Mouse (Mus musculus): ENCODE data around the gene Rpl36a. TPM values are rescaled to one million over a fixed set of nuclear protein-coding genes. Genes with fewer than 3 reads are reported as not detected.

Gene Rpl36a
- polyA plus RNA-seq, 1 experiment, result 1,244 TPM

- no peak overlapping the region for H3K4me3 ChIP-seq (ENCODE audit: low read depth, low read length)
- H3K4me1 ChIP-seq (ENCODE audit: control insufficient read depth, insufficient read depth, low read length), result no peaks in the 10 kb centered on the region
- peak overlapping the region; percentile 67; the same call in 1 of the 2 replicates for H3K27ac ChIP-seq (ENCODE audit: insufficient read depth, low read length)
- no peak for TF ChIP-seq POLR2A (IDR thresholded peaks at IDR 0.05; ENCODE audit: insufficient read depth, low read length)
- TF ChIP-seq CTCF (IDR thresholded peaks at IDR 0.05; ENCODE audit: low read depth, low read length), result no peak
- TF ChIP-seq EP300 (IDR thresholded peaks at IDR 0.05; ENCODE audit: insufficient read depth, low read depth, low read length), result no peak
- peaks cover 38% of the 10 kb centered on the region for H3K36me3 ChIP-seq (ENCODE audit: control insufficient read depth, insufficient read depth, low read length, poor library complexity, severe bottlenecking)
- peak overlapping the region; percentile 59; the same call in 1 of the 2 replicates for H3K9ac ChIP-seq (ENCODE audit: low read depth, poor library complexity, severe bottlenecking)
- no peaks in the 10 kb centered on the region for H3K27me3 ChIP-seq (ENCODE audit: control insufficient read depth, insufficient read depth, low read length, poor library complexity, severe bottlenecking)
- no peaks in the 10 kb centered on the region for H3K9me3 ChIP-seq (replicated peaks; ENCODE audit: control insufficient read depth, insufficient read depth, low read length, poor library complexity, severe bottlenecking)
Observed at GRCm38 (mm10) chrX:134588261-134588660, 2.8 kb downstream of the Rpl36a start.

GRCm38 (mm10) chrX:134588997-134589396, 3.5 kb downstream of the Rpl36a start:
- no peaks in the 10 kb centered on the region for H3K9me3 ChIP-seq (replicated peaks; ENCODE audit: control insufficient read depth, insufficient read depth, low read length, poor library complexity, severe bottlenecking)
- TF ChIP-seq EP300 (IDR thresholded peaks at IDR 0.05; ENCODE audit: insufficient read depth, low read depth, low read length), result no peak
- no peak for TF ChIP-seq POLR2A (IDR thresholded peaks at IDR 0.05; ENCODE audit: insufficient read depth, low read length)
- no peak for TF ChIP-seq CTCF (IDR thresholded peaks at IDR 0.05; ENCODE audit: low read depth, low read length)
- peaks cover 38% of the 10 kb centered on the region for H3K36me3 ChIP-seq (ENCODE audit: control insufficient read depth, insufficient read depth, low read length, poor library complexity, severe bottlenecking)
- H3K4me1 ChIP-seq (ENCODE audit: control insufficient read depth, insufficient read depth, low read length), result no peaks in the 10 kb centered on the region
- H3K4me3 ChIP-seq (ENCODE audit: low read depth, low read length), result no peak overlapping the region
- H3K27me3 ChIP-seq (ENCODE audit: control insufficient read depth, insufficient read depth, low read length, poor library complexity, severe bottlenecking), result no peaks in the 10 kb centered on the region
- H3K27ac ChIP-seq (ENCODE audit: insufficient read depth, low read length), result peak overlapping the region; percentile 67
- no peak overlapping the region for H3K9ac ChIP-seq (ENCODE audit: low read depth, poor library complexity, severe bottlenecking)

- Histone ChIP-seq H3K9me3 (replicated peaks; ENCODE audit: control insufficient read depth, insufficient read depth, low read length, poor library complexity, severe bottlenecking) (no peaks in the 10 kb centered on the region), H3K27ac (ENCODE audit: insufficient read depth, low read length) (no peak overlapping the region), H3K4me1 (ENCODE audit: control insufficient read depth, insufficient read depth, low read length) (no peaks in the 10 kb centered on the region), H3K27me3 (ENCODE audit: control insufficient read depth, insufficient read depth, low read length, poor library complexity, severe bottlenecking) (no peaks in the 10 kb centered on the region), H3K4me3 (ENCODE audit: low read depth, low read length) (no peak overlapping the region), H3K9ac (ENCODE audit: low read depth, poor library complexity, severe bottlenecking) (no peak overlapping the region), H3K36me3 (ENCODE audit: control insufficient read depth, insufficient read depth, low read length, poor library complexity, severe bottlenecking) (peaks cover 38% of the 10 kb centered on the region)
- TF ChIP-seq CTCF (IDR thresholded peaks at IDR 0.05; ENCODE audit: low read depth, low read length) (no peak), EP300 (IDR thresholded peaks at IDR 0.05; ENCODE audit: insufficient read depth, low read depth, low read length) (no peak), POLR2A (IDR thresholded peaks at IDR 0.05; ENCODE audit: insufficient read depth, low read length) (no peak)
Observed at GRCm38 (mm10) chrX:134589836-134590235, 4.4 kb downstream of the Rpl36a start.

- H3K27me3 ChIP-seq (ENCODE audit: control insufficient read depth, insufficient read depth, low read length, poor library complexity, severe bottlenecking), result no peaks in the 10 kb centered on the region
- H3K36me3 ChIP-seq (ENCODE audit: control insufficient read depth, insufficient read depth, low read length, poor library complexity, severe bottlenecking), result no peaks in the 10 kb centered on the region; the same call in 1 of the 2 replicates
- H3K27ac ChIP-seq (ENCODE audit: insufficient read depth, low read length), result peak overlapping the region; percentile 33; the same call in 1 of the 2 replicates
- TF ChIP-seq POLR2A (IDR thresholded peaks at IDR 0.05; ENCODE audit: insufficient read depth, low read length), result no peak
- TF ChIP-seq EP300 (IDR thresholded peaks at IDR 0.05; ENCODE audit: insufficient read depth, low read depth, low read length), result no peak
- TF ChIP-seq CTCF (IDR thresholded peaks at IDR 0.05; ENCODE audit: low read depth, low read length), result no peak
- peak overlapping the region; percentile 76 for H3K9ac ChIP-seq (ENCODE audit: low read depth, poor library complexity, severe bottlenecking)
- no peaks in the 10 kb centered on the region for H3K9me3 ChIP-seq (replicated peaks; ENCODE audit: control insufficient read depth, insufficient read depth, low read length, poor library complexity, severe bottlenecking)
- peak overlapping the region; percentile 95 for H3K4me3 ChIP-seq (ENCODE audit: low read depth, low read length)
- H3K4me1 ChIP-seq (ENCODE audit: control insufficient read depth, insufficient read depth, low read length), result no peaks in the 10 kb centered on the region
Observed at GRCm38 (mm10) chrX:134599922-134600565, 14.6 kb downstream of the Rpl36a start.

- H3K9ac ChIP-seq (ENCODE audit: low read depth, poor library complexity, severe bottlenecking), result peak within 1 kb of the TSS; percentile 92
- no peaks in the 10 kb centered on the region for H3K9me3 ChIP-seq (replicated peaks; ENCODE audit: control insufficient read depth, insufficient read depth, low read length, poor library complexity, severe bottlenecking)
- H3K27me3 ChIP-seq (ENCODE audit: control insufficient read depth, insufficient read depth, low read length, poor library complexity, severe bottlenecking), result no peaks in the 10 kb centered on the region
- H3K27ac ChIP-seq (ENCODE audit: insufficient read depth, low read length), result peak within 1 kb of the TSS; percentile 80; the same call in 1 of the 2 replicates
- H3K4me1 ChIP-seq (ENCODE audit: control insufficient read depth, insufficient read depth, low read length), result no peaks in the 10 kb centered on the region
- peak within 1 kb of the TSS; percentile 97 for H3K4me3 ChIP-seq (ENCODE audit: low read depth, low read length)
- no peaks in the 10 kb centered on the region; the same call in 1 of the 2 replicates for H3K36me3 ChIP-seq (ENCODE audit: control insufficient read depth, insufficient read depth, low read length, poor library complexity, severe bottlenecking)
- TF ChIP-seq POLR2A (IDR thresholded peaks at IDR 0.05; ENCODE audit: insufficient read depth, low read length), result no peak
- TF ChIP-seq EP300 (IDR thresholded peaks at IDR 0.05; ENCODE audit: insufficient read depth, low read depth, low read length), result 0 out of 2 replicates have a peak, but pooled peaks have one; percentile 21
Observed at GRCm38 (mm10) chrX:134600659-134601379, 15.4 kb downstream of the Rpl36a start, which contains the start of the genes Gla and Hnrnph2. Gene Gla, minus strand, starts transcription at chrX:134601125. Gene Hnrnph2, plus strand, starts transcription at chrX:134601179.
